Mouse (Mus musculus) bone marrow macrophage, adult 2 months (primary cell): Measurements from ENCODE around the gene Gtf3c5.

Source experiments
- CTCF ChIP-seq: IDR thresholded peaks from 2 replicates; pipeline ENCODE4 v1.5.1; 2012; ENCODE audit warnings: low read depth, mild to moderate bottlenecking, low read length, moderate library complexity
- POLR2A ChIP-seq: IDR thresholded peaks from 2 replicates; pipeline ENCODE4 v1.6.1; 2012; ENCODE audit warnings: mild to moderate bottlenecking, low read depth, low read length, borderline replicate concordance

DNA sequence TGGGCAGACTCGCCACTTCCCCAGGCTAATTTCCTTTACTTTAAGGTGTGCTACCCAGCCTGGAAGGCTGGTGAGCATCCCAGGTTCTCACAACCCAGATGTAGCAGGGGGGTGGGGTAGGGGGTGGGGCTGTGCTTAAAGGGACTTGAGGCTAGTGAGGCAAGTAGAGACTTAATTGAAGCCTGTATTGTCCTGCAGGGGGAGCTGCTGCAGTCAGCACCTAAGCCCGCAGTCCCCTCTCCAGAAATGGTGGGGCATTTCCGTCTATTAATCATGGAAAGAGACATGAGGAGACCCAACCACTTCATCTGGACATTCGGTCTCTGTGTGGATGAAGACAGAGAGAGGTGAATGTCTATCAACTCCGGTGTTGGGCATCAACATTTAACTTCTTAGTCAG lies 32.8 kb upstream of the Gtf3c5 start:
- TF ChIP-seq POLR2A (no peak), CTCF (peak; percentile 23; the same call in 1 of the 2 replicates)
